Mouse (Mus musculus): ENCODE results near the gene Zfp651. TPM values are rescaled to one million over a fixed set of nuclear protein-coding genes. Genes with fewer than 3 reads are reported as not detected.

The Zfp651 gene
- polyA plus RNA-seq, 1 experiment from 2014 or later, result 30.3 TPM

GRCm38 (mm10) chr9:121820765-121821164 lies 61.6 kb downstream of the Zfp651 start:
- H3K9ac ChIP-seq, result no peak overlapping the region
- peaks cover 11% of the 10 kb centered on the region; the same call in 1 of the 2 replicates for H3K4me1 ChIP-seq
- H3K27me3 ChIP-seq (replicated peaks), result no peaks in the 10 kb centered on the region
- no peak overlapping the region for H3K4me3 ChIP-seq
- no peak overlapping the region for H3K4me2 ChIP-seq
- H3K9me3 ChIP-seq, result no peaks in the 10 kb centered on the region
- no peak overlapping the region for H3K27ac ChIP-seq
- no peaks in the 10 kb centered on the region for H3K36me3 ChIP-seq (replicated peaks)
- no peak for ATAC-seq (replicated peaks)
- WGBS, result 69% methylated on average over 5 of the region's 5 CpGs

Other genes starting within 250 kb of the Zfp651 start
- 0.18 and 0.27 TPM in 2 replicates for gene Lyzl4, start 117.2 kb upstream of the Zfp651 start, polyA plus RNA-seq (2015; fragmentation: Nextera tagmentation; extraction: Ambion mirVana)
- gene Vipr1, start 116.6 kb upstream of the Zfp651 start, polyA plus RNA-seq (2015; fragmentation: Nextera tagmentation; extraction: Ambion mirVana), result 0.14 and 0.15 TPM in 2 replicates
- gene Sec22c, start 53.8 kb upstream of the Zfp651 start, polyA plus RNA-seq (2015; fragmentation: Nextera tagmentation; extraction: Ambion mirVana), result 36.9 and 39.4 TPM in 2 replicates
- gene Ss18l2, start 49.0 kb upstream of the Zfp651 start, polyA plus RNA-seq (2015; fragmentation: Nextera tagmentation; extraction: Ambion mirVana), result 139 and 149 TPM in 2 replicates
- gene Nktr, start 40.2 kb upstream of the Zfp651 start, polyA plus RNA-seq (2015; fragmentation: Nextera tagmentation; extraction: Ambion mirVana), result 51.0 and 52.1 TPM in 2 replicates
- gene Klhl40, start 18.3 kb downstream of the Zfp651 start, polyA plus RNA-seq (2015; fragmentation: Nextera tagmentation; extraction: Ambion mirVana), result 1.6 and 1.9 TPM in 2 replicates
- gene Hhatl, start 33.2 kb downstream of the Zfp651 start, polyA plus RNA-seq (2015; fragmentation: Nextera tagmentation; extraction: Ambion mirVana), result 0.09 TPM in 1 of 2 replicates, not detected in the other
- gene Ccdc13, start 80.1 kb downstream of the Zfp651 start, polyA plus RNA-seq (2015; fragmentation: Nextera tagmentation; extraction: Ambion mirVana), result 4.1 and 4.2 TPM in 2 replicates
- 142 and 144 TPM in 2 replicates for gene Higd1a, start 99.0 kb downstream of the Zfp651 start, polyA plus RNA-seq (2015; fragmentation: Nextera tagmentation; extraction: Ambion mirVana)
- gene Ackr2, start 139.0 kb downstream of the Zfp651 start, polyA plus RNA-seq (2015; fragmentation: Nextera tagmentation; extraction: Ambion mirVana), result 2.8 and 3.5 TPM in 2 replicates
- not detected in 2 replicates for gene Cyp8b1, start 157.0 kb downstream of the Zfp651 start, polyA plus RNA-seq (2015; fragmentation: Nextera tagmentation; extraction: Ambion mirVana)
- 1.7 and 2.2 TPM in 2 replicates for gene Fam198a, start 191.7 kb downstream of the Zfp651 start, polyA plus RNA-seq (2015; fragmentation: Nextera tagmentation; extraction: Ambion mirVana)
- gene Pomgnt2, start 237.8 kb downstream of the Zfp651 start, polyA plus RNA-seq (2015; fragmentation: Nextera tagmentation; extraction: Ambion mirVana), result 37.1 and 37.9 TPM in 2 replicates